Mouse (Mus musculus) thymus, adult 2 months (tissue): Measurements from ENCODE around the gene Ahdc1.

Source experiments
- CTCF ChIP-seq: fragments of 200-500 bp; IDR thresholded peaks from 2 replicates; pipeline ENCODE4 v1.5.1; 2012; ENCODE audit warnings: mild to moderate bottlenecking, control low read depth, low read length, moderate library complexity, borderline replicate concordance; ENCODE audit not compliant: control insufficient read depth, poor library complexity, insufficient read depth; ENCODE audit errors: extremely low read depth
- POLR2A ChIP-seq: fragments of 200-500 bp; IDR thresholded peaks from 2 replicates; pipeline ENCODE4 v1.6.1; 2012; ENCODE audit warnings: mild to moderate bottlenecking, low read length, control low read depth, moderate library complexity; ENCODE audit not compliant: control insufficient read depth, poor library complexity, insufficient read depth; ENCODE audit errors: extremely low read depth

GRCm38 (mm10) chr4:133014088-133014487 is 3.0 kb downstream of the Ahdc1 start:
- no peak for TF ChIP-seq CTCF
- TF ChIP-seq POLR2A, result no peak
